Mouse (Mus musculus) kidney, adult 8-10 months (tissue): ENCODE measurements around the gene Mbtd1.

Experiments
- DNase-seq, 2 experiments: peaks; one replicate each; pipeline ENCODE4 v3.0.0; 2022

Gene Mbtd1

GRCm38 (mm10) chr11:93988328-93989062, 102.8 kb downstream of the Mbtd1 start:
- peak; percentile 56 to 74 for DNase-seq

GRCm38 (mm10) chr11:93994531-93994930, 108.9 kb downstream of the Mbtd1 start:
- no peak for DNase-seq

- DNase-seq, result peak; percentile 86 to 94
Measured at GRCm38 (mm10) chr11:93995111-93995719, 109.6 kb downstream of the Mbtd1 start.

- DNase-seq, result peak; percentile 92 to 93
Measured at GRCm38 (mm10) chr11:93995720-93996305, 110.2 kb downstream of the Mbtd1 start, which contains the start of gene Spag9. Gene Spag9 (plus strand): TSS chr11:93996091.
